Mouse (Mus musculus) liver, embryonic 15.5 days (tissue): ENCODE results near the gene Pdcl3. TPM values are rescaled to one million over a fixed set of nuclear protein-coding genes. Genes with fewer than 3 reads are reported as not detected.
"Not testable (repeated sequence)": the region's sequence is repeated elsewhere in the genome, so short reads cannot be mapped to it uniquely, and the experiment has no call there.

ENCODE experiments used
- ATAC-seq: fragments of 200-750 bp; cut with Nextera tagmentation; 2 replicates; pipeline ENCODE4 v1.8.0; 2017; ENCODE audit warnings: moderate number of reproducible peaks, mild to moderate bottlenecking, moderate library complexity; ENCODE audit not compliant: insufficient read depth
- H3K27ac ChIP-seq: fragments of 300-500 bp; sonication (generic); replicated peaks from 2 replicates; pipeline ENCODE4 v1.5.1; 2015; ENCODE audit warnings: mild to moderate bottlenecking, inconsistent platforms
- H3K27me3 ChIP-seq: fragments of 300-500 bp; sonication (generic); 2 replicates; pipeline ENCODE4 v1.6.1; 2015; ENCODE audit warnings: mild to moderate bottlenecking, inconsistent platforms
- H3K36me3 ChIP-seq: fragments of 300-500 bp; sonication (generic); replicated peaks from 2 replicates; pipeline ENCODE4 v1.6.1; 2015; ENCODE audit warnings: moderate library complexity, mild to moderate bottlenecking, inconsistent platforms
- H3K4me1 ChIP-seq: fragments of 300-500 bp; sonication (generic); replicated peaks from 2 replicates; pipeline ENCODE4 v1.6.1; 2015; ENCODE audit warnings: inconsistent platforms
- H3K4me2 ChIP-seq: fragments of 300-500 bp; sonication (generic); 2 replicates; pipeline ENCODE4 v1.6.1; 2015; ENCODE audit warnings: moderate library complexity, mild to moderate bottlenecking, inconsistent platforms
- H3K4me3 ChIP-seq: fragments of 300-500 bp; sonication (generic); replicated peaks from 2 replicates; pipeline ENCODE4 v1.5.1; 2015; ENCODE audit warnings: mild to moderate bottlenecking, inconsistent platforms
- H3K9ac ChIP-seq: fragments of 300-500 bp; sonication (generic); 2 replicates; pipeline ENCODE4 v1.6.1; 2015; ENCODE audit warnings: moderate library complexity, mild to moderate bottlenecking, inconsistent platforms
- H3K9me3 ChIP-seq: fragments of 300-500 bp; sonication (generic); replicated peaks from 2 replicates; pipeline ENCODE4 v1.6.1; 2016; ENCODE audit warnings: inconsistent platforms
- WGBS: fragments of 180-500 bp; shearing (Covaris S2); methylation state at CpG from one replicate; pipeline ENCODE4 v1.1.7; 2015; ENCODE audit warnings: mixed read lengths; ENCODE audit not compliant: insufficient replicate concordance; 5-methylcytosine and 5-hydroxymethylcytosine counted together
- polyA plus RNA-seq: library from polyadenylated mRNA; unstranded; fragments of >200 nt; fragmentation: Nextera tagmentation; extraction: Ambion mirVana; gene quantifications from 2 replicates; pipeline ENCODE4 v1.2.1, GENCODE M21; 2015

The Pdcl3 gene
- polyA plus RNA-seq, 1 experiment from 2014 or later: 38.1 TPM

GRCm38 (mm10) chr1:39025142-39025541 lies 39.7 kb downstream of the Pdcl3 start:
- H3K4me3 ChIP-seq: no peak overlapping the region
- 29% methylated on average over 7 of the region's 7 CpGs for WGBS
- H3K27ac ChIP-seq: no peak overlapping the region
- peak overlapping the region; percentile 27; the same call in 1 of the 2 replicates for H3K4me2 ChIP-seq
- H3K27me3 ChIP-seq: no peaks in the 10 kb centered on the region
- peak; percentile 40; the same call in 1 of the 2 replicates for ATAC-seq
- no peaks in the 10 kb centered on the region for H3K9me3 ChIP-seq
- no peak overlapping the region for H3K9ac ChIP-seq
- no peaks in the 10 kb centered on the region for H3K36me3 ChIP-seq
- H3K4me1 ChIP-seq: no peaks in the 10 kb centered on the region

GRCm38 (mm10) chr1:39025840-39026239 lies 40.4 kb downstream of the Pdcl3 start:
- H3K36me3 ChIP-seq: no peaks in the 10 kb centered on the region
- H3K9me3 ChIP-seq: no peaks in the 10 kb centered on the region
- ATAC-seq: no peak
- no peak overlapping the region for H3K27ac ChIP-seq
- H3K4me3 ChIP-seq: no peak overlapping the region
- WGBS: 43% methylated on average over 1 of the region's 1 CpGs
- no peak overlapping the region for H3K9ac ChIP-seq
- no peak overlapping the region for H3K4me2 ChIP-seq
- no peaks in the 10 kb centered on the region for H3K27me3 ChIP-seq
- no peaks in the 10 kb centered on the region for H3K4me1 ChIP-seq

DNA sequence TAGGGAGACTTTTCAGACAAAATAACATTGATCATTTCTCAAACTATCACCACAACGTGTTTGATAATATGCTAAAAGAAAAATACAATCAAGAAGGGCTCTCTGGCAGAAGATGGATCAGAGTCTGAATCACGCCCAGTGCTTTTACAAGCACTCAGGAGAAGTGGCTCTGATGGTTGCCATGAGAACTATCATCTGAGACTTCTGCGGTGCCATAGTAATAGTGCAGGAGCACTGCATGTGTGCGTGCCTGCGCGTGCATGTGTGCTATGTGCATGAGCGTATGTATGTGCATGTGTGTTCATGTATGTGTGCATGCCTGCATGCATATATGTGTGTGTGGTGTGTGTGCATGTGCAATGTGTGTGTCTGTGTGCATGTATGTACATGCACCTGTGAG lies 43.8 kb downstream of the Pdcl3 start:
- Histone ChIP-seq H3K36me3 (no peaks in the 10 kb centered on the region), H3K9me3 (no peaks in the 10 kb centered on the region), H3K4me1 (no peaks in the 10 kb centered on the region), H3K27ac (no peak overlapping the region), H3K27me3 (no peaks in the 10 kb centered on the region), H3K4me2 (no peak overlapping the region), H3K4me3 (no peak overlapping the region), H3K9ac (no peak overlapping the region)
- 65% methylated on average over 7 of the region's 7 CpGs for WGBS
- no peak for ATAC-seq

- no peaks in the 10 kb centered on the region for H3K9me3 ChIP-seq
- H3K4me1 ChIP-seq: no peaks in the 10 kb centered on the region
- H3K27me3 ChIP-seq: no peaks in the 10 kb centered on the region
- no peak overlapping the region for H3K27ac ChIP-seq
- no peak overlapping the region for H3K9ac ChIP-seq
- peak overlapping the region; percentile 41 for H3K4me2 ChIP-seq
- 7% methylated on average over 7 of the region's 7 CpGs for WGBS
- H3K36me3 ChIP-seq: no peaks in the 10 kb centered on the region
- H3K4me3 ChIP-seq: 0 out of 2 replicates have a peak overlapping the region, but pooled peaks have one; percentile 12
- ATAC-seq: no peak
Measured at GRCm38 (mm10) chr1:39030108-39030507, 44.7 kb downstream of the Pdcl3 start.

DNA sequence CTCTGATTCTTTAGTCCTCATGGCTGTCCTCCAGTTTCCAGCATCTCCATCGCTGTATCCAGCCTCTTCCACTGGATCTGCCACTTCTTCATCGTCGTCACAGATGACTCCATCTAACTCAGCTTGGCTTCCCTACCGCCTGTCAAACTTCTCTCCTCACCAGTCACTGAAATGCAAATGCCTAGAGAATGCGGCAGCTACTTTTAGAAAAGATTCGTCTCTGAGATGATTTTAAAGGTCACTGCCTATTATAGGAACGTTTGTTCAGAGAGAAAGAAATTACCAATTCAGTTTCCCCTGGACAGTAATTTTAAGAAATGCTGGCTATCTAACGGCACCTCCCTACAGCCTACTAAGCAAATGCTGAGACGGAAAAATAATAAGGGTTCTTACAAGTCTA lies 50.4 kb downstream of the Pdcl3 start:
- no peaks in the 10 kb centered on the region for H3K9me3 ChIP-seq
- ATAC-seq: no peak
- H3K9ac ChIP-seq: no peak overlapping the region
- H3K4me1 ChIP-seq: no peaks in the 10 kb centered on the region
- no peak overlapping the region for H3K27ac ChIP-seq
- H3K36me3 ChIP-seq: no peaks in the 10 kb centered on the region
- H3K4me3 ChIP-seq: no peak overlapping the region
- no peaks in the 10 kb centered on the region for H3K27me3 ChIP-seq
- no peak overlapping the region for H3K4me2 ChIP-seq
- 63% methylated on average over 9 of the region's 9 CpGs for WGBS

- Histone ChIP-seq H3K4me2 (no peak overlapping the region), H3K27ac (no peak overlapping the region), H3K4me1 (no peaks in the 10 kb centered on the region), H3K9me3 (no peaks in the 10 kb centered on the region), H3K9ac (no peak overlapping the region), H3K36me3 (no peaks in the 10 kb centered on the region), H3K27me3 (no peaks in the 10 kb centered on the region), H3K4me3 (no peak overlapping the region)
- no peak for ATAC-seq
- WGBS: 46% methylated on average over 2 of the region's 2 CpGs
Measured at GRCm38 (mm10) chr1:39042188-39042587, 56.8 kb downstream of the Pdcl3 start.

- H3K4me3 ChIP-seq, H3K4me1 ChIP-seq, ATAC-seq, H3K27ac ChIP-seq, H3K36me3 ChIP-seq, H3K9ac ChIP-seq, H3K27me3 ChIP-seq, H3K9me3 ChIP-seq, H3K4me2 ChIP-seq: not testable (repeated sequence)
- WGBS: 49% methylated on average over 1 of the region's 1 CpGs
Measured at GRCm38 (mm10) chr1:39044442-39044841, 59.0 kb downstream of the Pdcl3 start.

DNA sequence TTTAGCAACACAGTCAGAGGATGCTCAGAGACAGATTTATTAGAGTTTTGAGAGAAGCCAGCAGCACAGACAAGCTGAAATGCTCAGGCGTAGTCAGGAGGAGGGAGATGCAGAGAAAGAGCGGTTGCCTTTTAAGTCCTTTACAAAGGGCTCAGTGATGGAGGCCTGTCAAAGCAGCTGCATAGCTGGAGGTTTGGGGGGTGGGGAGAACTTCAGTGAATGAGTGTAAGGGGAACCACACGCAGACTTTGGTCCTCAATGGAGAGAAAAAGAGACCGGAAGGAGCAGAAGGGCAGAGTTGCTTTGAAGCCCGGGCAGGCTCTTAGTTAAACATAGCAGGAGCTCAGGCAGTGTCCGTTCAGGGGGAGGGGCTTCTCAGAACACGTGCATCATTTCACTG lies 61.3 kb downstream of the Pdcl3 start:
- WGBS: 41% methylated on average over 7 of the region's 7 CpGs
- ATAC-seq: no peak

More for the DNA sequence above, 61.3 kb downstream of the Pdcl3 start:
- Histone ChIP-seq H3K4me1 (no peaks in the 10 kb centered on the region), H3K9me3 (no peaks in the 10 kb centered on the region), H3K9ac (no peak overlapping the region), H3K36me3 (no peaks in the 10 kb centered on the region), H3K4me2 (no peak overlapping the region), H3K27ac (no peak overlapping the region), H3K27me3 (no peaks in the 10 kb centered on the region), H3K4me3 (no peak overlapping the region)

Other genes starting within 250 kb of the Pdcl3 start
- gene Lonrf2, start 148.9 kb upstream of the Pdcl3 start, polyA plus RNA-seq: 0.08 TPM in 1 of 2 replicates, not detected in the other
- 0.10 and 0.24 TPM in 2 replicates for gene Chst10, start 87.4 kb upstream of the Pdcl3 start, polyA plus RNA-seq
- gene Nms, start 46.5 kb upstream of the Pdcl3 start, polyA plus RNA-seq: not detected in 2 replicates
- gene Npas2, start 208.1 kb downstream of the Pdcl3 start, polyA plus RNA-seq: 0.25 and 0.28 TPM in 2 replicates